Mouse (Mus musculus) brain, embryonic 18.5 days (tissue): Measurements from ENCODE around the gene D230025D16Rik.
A peak's percentile ranks its signal among the peaks of the same experiment; 100 is the strongest.
"Not testable (repeated sequence)": the region's sequence is repeated elsewhere in the genome, so short reads cannot be mapped to it uniquely, and the experiment has no call there.

Experiments used
- DNase-seq: peaks from one replicate; pipeline ENCODE4 v3.0.0-alpha.2; 2012; ENCODE audit warnings: low read depth, low spot score

The D230025D16Rik gene

DNA sequence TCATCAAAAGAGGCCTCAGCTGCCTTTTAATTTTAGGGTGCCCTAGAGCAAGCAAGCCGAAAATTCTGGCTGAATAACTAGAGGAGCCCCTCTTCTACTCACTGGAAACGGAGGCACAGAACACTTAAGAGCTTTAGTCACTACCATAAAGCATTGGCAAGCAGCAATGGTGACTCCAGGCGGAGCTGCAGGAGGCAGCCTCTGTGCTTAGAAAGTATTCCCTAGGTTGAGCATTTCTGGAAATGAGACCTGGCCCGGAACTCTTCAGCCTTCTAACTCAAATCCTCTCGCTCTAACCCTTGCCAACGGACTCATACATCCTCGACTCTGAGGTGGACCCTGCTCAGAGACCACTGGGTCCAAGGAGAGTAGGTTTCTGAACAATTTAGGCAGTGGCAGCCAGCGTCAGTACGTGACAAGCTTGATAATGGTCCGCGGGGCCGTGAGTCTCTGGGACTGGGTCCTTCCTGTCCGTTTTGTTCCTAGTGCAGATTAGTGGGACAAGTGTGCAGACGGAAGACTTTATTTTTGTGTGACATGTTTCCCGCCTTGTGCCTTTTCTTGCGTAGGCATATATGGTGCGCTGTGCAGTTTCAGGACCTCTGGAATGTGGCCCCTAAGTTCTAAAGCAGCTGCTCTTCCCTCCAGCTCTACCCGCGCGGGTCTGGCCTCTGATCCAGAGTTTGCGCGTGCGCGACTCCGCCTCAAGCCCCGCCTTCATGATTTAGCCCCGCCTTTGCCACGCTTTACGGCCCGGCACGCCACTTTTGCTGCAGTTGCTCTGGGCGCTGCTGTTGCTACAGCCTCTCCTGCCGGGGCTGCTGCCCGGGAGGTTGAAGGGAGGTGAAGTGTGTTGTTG lies at the start of gene D230025D16Rik:
Gene D230025D16Rik, plus strand, starts transcription at position 733 of the 859 bp plus-strand sequence.
- DNase-seq = peak; percentile 81

DNA sequence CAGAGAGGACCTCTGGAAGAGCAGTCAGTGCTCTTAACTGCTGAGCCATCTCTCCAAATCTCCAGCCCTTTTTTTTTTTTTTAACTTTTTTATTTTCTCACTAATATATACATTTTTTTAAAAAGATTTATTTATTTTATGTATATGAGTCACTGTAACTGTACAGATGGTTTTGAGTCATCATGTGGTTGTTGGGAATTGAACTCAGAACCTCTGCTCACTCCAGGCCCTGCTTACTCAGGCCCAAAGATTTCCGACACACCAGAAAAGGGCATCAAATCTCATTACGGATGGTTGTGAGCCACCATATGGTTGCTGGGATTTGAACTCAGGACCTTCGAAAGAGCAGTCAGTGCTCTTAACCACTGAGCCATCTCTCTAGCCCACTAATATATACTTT lies 49.7 kb upstream of the D230025D16Rik start:
- DNase-seq = not testable (repeated sequence)

DNA sequence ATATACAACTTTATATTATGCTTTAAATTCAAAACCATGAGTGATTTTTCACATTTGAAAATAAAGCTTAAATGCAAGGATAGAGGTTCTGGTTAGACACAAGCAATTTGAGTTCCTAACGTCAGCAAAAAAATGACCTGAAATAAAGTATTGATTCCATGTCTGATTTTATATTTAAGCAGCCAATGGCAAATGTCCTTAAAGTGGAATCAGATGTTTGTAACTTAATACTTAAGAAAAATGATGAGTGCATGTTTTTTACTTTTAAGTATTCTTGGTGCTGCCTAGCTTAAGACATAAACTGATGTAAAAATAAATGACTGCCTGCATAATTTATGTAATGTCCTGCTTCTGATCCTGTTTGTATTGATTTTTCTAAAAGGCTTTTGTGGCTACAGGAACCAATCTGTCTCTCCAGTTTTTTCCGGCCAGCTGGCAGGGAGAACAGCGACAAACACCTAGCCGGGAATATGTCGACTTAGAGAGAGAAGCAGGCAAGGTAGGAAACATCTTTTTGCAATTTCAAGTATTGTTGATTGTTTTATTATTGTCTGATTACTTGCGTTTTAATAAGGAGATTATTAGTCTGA lies 46.6 kb upstream of the D230025D16Rik start:
- DNase-seq = no peak

DNA sequence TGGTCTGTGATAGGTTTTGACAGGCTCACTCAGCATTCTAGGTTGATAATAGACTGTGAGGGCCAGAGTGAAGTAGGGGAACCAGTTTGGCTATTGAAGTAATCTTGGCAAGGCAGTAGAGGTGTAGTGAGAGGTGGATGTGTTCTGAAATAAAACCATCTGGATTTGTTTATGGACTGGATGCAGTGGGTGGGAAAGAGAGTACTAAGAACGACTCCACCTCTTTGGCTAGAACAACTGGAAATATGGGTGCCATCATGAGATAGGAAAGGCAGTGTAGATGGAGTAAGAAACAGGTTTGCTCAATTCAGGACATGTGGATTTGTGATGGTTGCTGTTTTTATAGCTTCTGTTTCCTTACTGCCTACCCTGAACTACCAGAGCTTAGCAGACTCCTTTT lies 42.7 kb upstream of the D230025D16Rik start:
- DNase-seq = no peak

DNA sequence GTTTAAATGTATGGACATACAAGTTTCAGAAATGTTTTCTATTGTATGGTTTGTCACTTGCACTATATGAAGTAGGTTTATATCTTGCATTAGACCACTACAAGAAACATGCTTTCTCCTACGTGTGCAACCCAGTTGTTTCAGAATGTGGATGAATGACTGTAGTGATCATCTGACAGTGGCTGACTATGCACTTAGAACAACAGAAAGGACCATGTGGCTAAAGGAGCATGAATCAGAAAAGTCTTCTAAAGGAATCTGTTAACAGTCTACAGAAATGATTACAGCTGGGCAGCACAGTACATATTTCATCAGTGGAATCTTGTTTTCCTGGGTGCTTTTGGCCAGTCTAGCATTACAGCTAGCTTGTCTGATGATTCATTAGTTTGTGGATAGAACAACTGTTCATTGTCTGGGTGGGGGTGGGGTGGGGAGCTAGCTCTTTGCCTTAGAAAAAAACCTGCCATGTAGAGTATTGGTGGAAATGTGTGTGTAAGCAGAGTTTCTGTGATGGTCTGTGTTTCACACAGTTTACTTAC lies 38.4 kb upstream of the D230025D16Rik start:
- no peak for DNase-seq

DNA sequence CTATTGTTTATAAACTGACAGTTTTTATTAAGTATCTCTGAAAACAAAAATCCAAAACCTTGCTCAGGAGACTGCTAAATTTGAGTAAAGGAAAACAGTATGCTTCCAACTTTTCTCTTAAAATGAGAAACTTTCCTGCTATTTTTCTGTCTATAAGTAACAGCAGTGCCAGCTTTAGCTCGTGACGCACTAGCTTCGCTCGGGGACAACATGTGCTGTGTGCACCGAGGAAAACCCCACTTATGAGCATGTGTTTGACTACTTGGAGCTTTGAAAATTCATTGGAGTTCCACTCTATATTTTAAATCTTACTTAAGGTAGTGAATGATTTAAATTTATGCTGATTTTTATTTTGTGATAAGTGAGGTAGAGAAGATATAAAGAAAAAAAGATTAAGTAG lies 32.8 kb upstream of the D230025D16Rik start:
- no peak for DNase-seq

DNA sequence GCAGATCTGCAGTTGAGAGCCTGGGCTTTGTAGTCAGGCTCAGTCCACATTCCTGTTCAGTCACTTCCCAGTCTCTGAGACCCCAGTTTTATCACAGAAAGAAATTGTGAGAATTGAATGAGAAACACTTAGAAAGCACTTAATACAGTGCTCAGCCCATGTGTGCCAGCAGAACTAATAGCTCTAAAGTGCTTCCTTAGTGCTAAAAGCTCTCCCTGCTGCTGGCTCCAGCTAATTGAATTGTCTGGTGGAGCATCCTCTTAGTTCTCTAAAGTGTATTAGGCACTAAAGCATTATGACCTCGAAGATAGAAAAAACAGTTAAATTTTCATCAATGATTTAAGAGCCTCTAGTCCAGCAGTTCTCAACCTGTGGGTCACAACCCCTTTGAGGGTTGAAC lies 19.2 kb upstream of the D230025D16Rik start:
- no peak for DNase-seq

DNA sequence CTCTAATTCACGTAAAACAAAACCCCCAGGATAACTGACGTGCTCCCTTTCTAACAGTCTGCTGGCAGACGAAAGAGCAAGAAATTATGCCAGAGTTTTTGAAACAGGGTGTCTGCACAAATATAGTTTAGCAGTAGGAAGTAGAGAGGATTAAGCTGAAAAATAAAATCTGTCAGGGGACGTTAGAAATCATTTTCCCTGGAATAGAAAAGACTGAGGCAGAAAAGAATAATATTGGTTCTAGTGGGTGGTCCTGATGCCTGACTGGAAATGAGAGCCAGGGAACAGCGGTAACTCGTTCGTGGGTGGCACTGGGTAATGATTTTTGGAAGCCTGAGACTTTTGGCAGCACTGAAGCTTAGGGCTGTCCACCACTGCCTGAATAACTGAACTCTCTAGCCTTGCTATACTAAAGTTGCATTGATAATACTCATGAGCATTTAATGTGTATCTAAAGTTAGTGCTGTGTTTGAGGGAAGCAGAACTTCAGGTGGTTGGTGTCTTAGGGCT lies 18.1 kb upstream of the D230025D16Rik start:
- DNase-seq = no peak

DNA sequence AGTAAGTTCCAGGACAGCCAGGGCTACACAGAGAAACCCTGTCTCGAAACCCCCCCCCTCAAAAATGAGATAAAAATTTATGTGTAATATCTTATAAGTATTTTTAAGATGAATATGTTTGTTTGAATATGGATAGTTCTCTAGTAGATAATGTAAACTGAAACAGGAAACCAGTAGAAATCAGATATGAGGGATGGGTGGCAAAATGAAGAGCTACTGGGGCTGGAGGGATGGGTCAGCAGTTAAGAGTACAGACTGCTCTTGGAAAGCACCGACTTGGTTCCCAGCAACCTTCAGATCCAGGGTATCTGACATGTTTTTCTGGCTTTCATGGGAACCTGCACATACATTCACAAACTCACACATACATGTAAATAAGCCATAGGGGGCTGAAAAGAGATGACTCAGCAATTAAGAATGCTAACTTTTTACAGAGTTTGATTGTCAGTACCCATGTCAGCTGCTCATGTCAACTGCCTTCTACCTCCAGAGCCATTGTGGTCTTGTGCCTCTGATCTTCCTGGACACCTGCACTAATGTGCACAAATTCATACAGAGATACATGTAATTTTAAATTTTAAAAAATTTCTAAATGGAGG lies 17.2 kb upstream of the D230025D16Rik start:
- DNase-seq = no peak

DNA sequence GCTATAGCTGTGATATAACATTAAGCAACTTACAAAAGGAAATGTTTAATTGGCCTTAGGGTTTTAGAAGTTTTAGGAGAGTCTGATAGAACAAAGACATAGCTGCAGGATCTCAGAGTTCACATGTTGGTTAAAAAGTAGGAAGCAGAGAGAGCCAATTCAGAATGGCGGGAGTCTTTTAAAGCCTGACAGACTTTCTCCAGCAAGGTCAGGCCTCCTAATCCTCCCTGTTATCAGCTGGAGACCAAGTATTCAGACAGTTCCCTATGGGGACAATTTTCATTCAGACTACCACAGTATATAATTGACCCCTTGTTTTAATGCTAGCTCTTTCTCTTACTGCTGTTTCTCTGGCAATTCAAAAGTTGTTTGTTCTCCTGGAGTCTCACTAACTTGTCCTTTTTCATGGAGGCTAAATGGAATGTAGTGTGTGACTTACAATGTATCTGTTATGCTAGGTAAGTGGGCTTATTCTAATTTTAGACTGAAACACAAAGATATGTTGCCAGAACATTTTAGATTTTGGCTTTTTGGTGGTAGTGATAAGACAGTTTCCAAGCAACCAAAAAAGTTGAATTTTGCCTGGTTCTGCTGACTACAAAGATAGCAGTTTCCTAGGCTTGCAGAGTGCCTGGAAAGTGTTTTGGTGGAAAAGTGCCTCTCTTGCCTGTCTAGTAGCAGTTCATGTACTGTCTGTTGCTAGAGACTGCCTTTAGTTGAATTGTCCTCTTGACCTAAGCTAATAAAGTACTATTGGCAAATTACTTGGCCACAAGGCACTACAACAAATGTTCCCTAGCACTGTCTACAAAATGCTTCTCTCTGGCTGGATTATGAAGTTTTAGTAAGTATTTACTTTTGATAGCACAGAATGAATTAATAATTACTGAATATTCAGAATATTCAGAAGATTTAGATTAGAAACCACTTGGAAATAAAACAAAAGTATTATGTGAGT lies 15.5 kb upstream of the D230025D16Rik start:
- no peak for DNase-seq

DNA sequence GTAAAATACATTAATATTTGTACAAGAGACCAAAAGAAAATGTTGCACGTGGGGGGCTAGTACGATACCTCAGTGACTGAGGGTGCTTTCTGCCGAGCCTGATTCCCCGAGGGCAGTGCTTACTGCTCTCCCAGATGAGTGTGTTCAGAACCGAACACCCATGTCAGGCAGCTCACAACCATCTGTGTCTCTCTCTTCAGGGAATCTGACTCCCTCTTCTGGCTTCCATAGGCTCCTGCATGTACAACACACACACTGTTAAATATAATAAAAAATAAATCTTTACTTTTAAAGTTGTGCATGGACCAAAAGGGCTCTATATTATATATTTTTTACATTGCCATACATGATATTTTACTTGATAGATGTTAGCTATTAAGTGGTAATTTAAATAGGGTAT lies 10.8 kb upstream of the D230025D16Rik start:
- DNase-seq = no peak

DNA sequence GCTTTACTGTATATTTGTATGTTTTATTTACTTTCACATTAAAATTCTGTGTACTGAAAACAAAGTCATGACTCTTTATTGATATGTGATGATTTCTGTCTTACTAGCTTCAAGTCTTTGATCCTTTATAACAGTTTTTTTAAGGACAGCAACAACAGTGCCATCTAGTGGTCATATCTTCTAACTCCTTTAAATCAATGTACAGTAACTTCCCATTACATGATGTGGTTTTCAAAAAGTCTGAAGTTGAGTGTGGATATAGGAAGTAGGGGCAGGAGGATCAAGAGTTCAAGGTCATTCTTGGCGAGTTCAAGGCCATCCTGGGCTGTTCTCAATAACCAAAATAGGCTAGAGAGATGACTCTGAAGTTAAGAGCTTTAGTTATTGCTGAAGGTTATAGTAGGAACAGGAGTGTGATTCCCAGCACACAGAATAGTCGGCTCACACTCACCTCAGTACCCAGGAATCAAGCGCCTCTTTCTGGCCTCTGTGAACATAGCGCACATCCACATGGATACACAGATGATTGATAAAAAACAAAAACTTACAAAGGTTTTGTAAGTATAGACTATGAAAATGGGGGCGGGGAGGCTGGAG lies 6.9 kb upstream of the D230025D16Rik start:
- peak; percentile 43 for DNase-seq

DNA sequence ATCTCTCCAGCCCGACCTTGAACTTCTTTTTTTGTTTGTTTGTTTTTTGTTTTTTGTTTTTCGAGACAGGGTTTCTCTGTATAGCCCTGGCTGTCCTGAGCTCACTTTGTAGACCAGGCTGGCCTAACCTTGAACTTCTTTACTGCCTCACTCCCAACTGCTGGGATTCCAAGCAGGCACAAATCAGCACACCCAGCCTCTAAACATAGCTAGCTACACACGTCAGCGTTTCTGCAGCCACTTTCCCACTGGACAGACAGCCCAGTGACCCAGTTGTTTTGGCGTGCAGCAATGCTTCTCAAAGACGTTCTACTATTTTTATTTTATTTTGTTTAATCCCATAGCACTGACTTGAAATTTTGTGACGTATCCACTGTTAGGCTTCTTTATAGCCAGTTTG lies 1.1 kb upstream of the D230025D16Rik start:
- DNase-seq = no peak

DNA sequence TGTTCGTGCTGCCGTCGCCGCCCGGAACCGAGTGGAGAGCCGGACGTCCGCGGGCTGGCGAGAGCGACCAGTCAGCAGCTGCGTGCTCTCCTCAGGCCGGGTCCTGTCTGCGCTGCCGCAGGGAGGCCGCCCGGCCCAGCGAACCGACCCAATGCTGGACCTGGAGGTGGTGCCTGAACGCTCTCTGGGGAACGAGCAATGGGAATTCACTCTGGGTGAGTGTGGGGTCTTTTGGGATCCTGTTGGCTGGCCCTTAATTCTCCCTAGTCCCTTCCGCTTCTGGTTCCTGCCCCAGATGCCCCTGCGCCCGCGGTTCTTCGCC lies 288 bp downstream of the D230025D16Rik start:
- DNase-seq = no peak

DNA sequence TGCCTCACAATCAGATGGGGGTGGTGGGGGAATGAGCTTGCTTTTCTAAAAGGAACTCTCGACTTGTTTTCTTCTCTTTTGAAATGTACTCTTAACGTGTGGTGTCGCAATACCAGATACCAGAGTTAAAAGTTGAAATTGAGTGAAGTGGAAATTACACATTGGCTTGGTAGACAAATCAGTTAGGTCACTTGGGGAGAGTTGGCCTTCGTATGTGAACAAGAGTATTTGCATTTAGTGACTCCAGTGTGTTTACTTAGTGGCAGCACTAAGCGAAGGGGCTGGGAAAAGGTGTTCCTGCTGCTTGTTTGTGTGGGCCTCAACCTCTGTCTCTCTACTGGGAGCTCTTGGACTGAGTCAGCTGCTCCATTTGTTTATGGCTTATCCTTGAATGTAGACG lies 972 bp downstream of the D230025D16Rik start:
- no peak for DNase-seq

DNA sequence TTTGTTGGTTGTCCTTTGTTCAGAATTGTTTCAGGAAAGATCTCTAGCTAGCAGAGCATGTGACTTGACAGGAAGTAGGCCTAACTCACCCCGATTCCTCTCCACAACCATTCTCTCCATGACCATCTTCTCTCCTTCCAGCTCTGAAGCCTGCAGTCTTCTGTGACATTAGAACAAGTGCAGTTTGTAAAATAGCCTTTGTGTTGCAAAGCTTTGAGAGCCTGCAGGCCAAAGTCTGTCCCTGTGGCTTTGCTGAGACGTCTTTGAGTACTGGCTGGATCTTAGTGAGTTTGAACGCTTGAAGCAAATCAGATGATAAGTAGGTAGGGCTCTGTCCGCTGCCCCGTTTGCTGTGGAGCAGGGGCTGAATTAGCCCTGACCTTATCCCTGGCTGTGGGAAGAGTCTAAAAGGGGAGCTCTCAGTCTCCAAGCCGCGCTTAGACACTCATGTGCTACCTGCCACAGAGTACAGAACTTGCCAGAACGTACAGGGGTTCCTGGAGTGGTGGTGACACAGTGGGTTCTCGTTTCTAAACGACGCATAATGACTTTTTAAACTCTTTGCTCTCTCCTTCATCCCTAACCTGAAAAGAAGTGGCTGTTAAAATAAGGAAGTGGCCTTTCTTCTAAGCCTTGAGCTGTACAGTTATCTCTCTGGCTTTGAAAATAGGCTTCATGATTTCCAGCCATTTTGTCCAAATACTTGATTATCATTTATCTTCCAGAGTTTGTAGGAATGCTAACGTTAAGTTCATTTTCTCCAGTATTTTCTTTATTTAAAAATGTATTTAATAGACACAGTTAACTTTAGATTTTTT lies 6.8 kb downstream of the D230025D16Rik start:
- DNase-seq = no peak

DNA sequence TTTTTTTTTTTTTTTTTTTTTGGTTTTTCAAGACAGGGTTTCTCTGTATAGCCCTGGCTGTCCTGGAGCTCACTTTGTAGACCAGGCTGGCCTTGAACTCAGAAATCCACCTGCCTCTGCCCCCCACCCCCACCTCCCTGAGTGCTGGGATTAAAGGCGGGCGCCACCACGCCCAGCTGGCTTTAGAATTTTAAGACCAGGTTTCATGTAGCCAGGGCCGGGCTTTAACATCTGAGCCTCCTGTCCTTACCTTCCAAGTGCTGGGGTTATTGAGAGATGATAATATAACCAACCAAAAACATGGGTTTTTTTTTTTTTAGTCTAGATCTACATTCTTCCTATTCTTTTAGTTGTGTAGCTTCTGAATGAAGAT lies 7.4 kb downstream of the D230025D16Rik start:
- DNase-seq = not testable (repeated sequence)

DNA sequence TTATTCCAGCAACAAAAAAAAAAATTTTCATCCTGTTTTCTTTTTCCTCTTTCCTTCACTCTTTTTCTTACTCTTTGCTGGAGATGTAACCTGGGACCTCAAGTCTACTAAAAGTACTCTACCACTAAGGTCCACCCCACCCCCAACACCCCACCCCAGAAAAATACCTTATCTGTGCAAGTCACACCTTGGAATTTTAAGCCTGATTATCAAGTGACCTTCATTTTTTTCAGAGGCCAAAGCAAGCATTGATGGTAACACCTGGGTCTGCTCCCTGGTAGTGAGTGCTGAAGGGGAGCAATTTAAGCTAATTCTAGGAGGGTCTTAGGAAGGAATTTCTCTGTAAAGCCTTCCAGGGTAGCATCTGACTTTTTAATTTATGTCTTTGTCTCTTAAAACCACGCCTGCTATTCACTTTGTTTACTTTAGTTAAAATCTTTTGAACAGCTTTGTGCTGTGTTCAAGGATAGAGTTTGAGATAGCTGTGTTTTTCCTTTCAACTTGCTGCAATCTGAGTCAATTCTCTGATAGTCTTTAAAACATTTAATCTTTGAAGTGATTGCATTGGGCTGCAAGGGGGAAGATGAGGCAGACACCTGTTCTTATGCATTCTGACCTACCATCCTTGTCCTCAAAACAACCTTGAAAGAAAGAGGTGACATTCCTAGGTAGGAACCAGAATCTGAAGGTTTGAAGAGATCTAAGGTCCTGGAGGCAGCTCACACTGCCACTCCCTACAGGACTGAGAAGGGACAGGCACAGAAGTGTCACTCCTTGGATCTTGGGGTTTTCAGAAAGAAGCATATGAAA lies 8.4 kb downstream of the D230025D16Rik start:
- DNase-seq = no peak

DNA sequence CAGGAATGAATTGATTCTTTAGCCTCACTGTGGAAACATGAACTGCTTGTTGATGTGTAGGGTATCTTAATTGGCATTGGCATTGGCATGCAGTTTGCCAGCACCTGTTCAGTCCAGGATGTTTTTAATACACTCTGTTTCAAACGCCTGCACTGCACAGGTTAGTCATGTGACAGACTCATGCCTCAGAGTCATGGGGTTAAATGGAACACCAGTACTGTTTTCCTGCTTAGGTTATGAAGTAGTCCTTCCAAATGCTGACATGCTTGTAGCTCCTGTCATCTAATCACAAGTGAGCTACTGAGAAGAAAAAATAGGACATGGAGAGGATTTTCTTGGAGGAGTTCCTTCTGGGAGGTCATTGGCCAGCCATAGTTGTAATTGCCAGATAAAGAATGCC lies 10.3 kb downstream of the D230025D16Rik start:
- no peak for DNase-seq
